Mouse (Mus musculus): ENCODE results near the gene Farp1.
"Not testable (repeated sequence)": the region's sequence is repeated elsewhere in the genome, so short reads cannot be mapped to it uniquely, and the experiment has no call there.

Farp1 gene

DNA sequence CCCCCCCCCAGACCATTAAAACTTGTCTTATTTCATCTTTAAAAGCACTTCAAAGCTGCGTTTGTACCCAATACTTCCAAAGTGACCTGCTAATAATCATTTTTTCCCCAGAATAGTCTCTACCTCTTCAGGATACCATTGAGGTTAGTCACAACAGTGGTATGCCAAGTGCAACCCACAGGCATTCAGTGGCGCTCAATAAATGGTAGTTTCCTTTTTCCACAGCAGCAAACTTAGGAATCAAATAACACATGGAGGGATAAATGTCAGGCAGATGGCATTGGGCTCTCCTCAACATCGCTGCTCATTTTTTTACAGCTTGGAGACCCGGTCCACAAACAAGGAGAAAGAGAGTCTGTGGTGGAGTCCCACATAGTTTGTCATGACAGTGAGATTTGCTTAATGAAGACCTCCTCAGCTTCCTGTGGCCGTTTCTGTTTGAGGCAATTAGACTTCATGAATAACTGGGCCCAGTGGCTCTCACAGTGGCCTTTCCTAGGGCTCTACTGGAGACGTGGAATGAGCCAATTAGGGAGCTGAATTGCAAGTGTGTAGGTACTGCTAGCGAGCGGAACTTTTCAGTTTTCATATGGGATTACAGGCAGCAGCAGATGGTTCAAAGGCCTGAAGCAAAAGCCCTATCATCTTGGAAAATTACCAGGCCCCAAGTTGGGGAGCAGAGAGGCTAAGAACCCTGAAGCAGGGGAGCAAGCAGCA, 148.6 kb downstream of the Farp1 start:
- no peak for DNase-seq (ENCODE audit: low spot score)

DNA sequence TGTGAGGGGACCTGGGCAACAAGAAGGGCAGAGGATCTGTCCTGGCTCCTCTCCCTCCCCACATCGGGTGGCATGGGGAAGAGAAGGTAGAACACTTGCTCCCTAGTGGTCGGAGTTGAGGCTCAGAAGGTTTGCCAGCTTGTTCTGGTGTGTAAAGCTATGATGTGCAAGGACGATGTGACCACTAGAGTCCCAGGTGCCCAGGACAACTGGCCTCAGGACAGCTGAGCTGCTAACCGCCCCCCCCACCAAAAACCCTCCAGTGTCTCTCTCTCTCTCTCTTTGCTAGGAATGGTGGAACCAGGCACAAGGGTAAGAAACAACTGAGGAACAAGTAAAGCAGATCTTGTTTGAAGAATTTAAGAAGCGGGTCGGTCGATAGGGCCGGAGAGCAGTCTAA, 149.4 kb downstream of the Farp1 start:
- DNase-seq (ENCODE audit: low spot score) = no peak

GRCm38 (mm10) chr14:121186402-121186894, 151.4 kb downstream of the Farp1 start:
- no peak for DNase-seq (ENCODE audit: low spot score)

DNA sequence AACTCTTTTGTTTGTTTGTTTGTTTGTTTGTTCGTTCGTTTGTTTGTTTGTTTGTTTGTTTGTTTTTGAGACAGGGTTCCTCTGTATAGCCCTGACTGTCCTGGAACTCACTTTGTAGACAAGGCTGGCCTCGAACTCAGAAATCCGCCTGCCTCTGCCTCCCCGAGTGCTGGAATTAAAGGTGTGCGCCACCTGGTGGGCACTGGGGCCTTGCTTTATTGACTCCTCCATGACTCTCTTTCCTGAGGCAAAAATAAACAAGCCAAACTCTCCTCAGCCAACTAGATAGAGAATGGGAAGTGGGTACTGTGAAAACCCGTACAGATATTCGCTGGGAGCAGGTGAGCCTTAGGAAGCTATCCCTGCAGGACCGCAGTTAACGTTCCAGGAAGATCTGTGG, 154.8 kb downstream of the Farp1 start:
- not testable (repeated sequence) for DNase-seq (ENCODE audit: low spot score)

GRCm38 (mm10) chr14:121190386-121190785, 155.4 kb downstream of the Farp1 start:
- DNase-seq (ENCODE audit: low spot score) = no peak

DNA sequence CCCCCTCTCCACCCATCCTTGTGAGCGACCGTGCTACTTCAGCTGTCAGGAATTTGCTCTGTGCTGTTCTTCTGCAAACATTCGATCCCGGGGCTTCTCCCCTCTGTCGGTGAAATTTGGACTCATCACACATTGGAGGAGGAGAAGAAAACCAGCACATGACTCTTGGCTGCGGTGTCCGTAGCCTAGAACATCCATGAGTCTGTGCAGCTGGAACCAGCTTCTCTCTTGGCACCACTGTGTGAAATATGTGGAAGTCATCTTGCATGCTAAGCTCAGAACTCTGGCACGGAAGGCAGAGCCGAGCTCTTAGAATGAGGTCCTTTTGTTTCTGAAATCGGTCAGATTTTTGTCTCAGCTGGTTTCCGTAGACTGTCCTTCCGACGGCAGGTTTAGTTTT, 156.7 kb downstream of the Farp1 start:
- DNase-seq (ENCODE audit: low spot score) = no peak

DNA sequence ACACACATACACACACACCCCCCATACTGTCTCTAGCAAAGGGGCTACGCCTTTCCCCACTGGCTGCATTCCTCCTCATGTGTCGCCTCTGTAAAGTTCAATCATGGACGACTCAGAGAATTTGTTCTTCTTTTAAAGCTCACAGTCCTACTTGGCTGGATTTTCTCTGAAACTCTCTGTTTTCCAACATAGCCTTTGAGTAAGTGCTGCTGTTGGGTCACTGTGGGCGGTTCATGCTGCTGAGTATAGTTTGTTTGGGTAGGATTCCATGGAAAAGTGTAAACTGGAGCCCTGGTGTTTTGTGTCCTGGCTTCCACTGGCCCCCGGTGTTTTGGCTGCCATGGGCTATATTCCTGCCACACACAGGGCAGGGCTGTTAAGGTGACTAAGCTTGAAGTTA, 157.4 kb downstream of the Farp1 start:
- DNase-seq (ENCODE audit: low spot score) = no peak

GRCm38 (mm10) chr14:121193981-121194380, 159.0 kb downstream of the Farp1 start:
- no peak for DNase-seq (ENCODE audit: low spot score)

DNA sequence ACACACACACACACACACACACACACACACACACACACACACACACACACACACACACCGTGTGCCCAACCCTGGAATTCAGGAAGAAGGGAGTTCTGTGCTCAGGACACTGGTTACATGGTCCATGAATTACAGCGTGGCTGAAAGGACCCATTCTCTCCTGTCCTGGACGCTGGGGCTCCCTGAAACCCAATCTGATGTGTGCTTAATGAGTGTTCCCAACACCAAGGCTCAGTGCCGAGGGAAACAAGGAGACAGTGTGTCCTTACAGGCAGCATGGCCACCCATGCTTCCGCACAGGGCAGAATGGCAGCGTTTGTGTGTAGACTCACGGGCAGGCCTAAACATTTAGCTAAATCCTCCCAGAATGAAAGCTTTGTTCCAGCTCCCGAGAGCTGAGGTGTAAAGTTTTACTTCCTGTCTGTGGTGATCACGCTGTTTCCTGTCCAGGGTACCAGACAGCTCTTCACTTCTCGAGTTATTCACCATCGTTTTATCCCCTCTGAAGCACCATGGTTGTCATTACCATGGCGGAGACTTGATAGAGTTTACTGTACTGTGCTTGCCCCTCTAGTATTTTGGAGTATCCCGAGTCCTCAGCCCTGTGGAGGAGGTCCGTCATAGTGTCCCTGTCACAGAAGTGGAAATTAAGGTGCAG, 164.0 kb downstream of the Farp1 start:
- no peak for DNase-seq (ENCODE audit: low spot score)

- no peak for DNase-seq (ENCODE audit: low spot score)
Observed at GRCm38 (mm10) chr14:121199789-121200188, 164.8 kb downstream of the Farp1 start.

DNA sequence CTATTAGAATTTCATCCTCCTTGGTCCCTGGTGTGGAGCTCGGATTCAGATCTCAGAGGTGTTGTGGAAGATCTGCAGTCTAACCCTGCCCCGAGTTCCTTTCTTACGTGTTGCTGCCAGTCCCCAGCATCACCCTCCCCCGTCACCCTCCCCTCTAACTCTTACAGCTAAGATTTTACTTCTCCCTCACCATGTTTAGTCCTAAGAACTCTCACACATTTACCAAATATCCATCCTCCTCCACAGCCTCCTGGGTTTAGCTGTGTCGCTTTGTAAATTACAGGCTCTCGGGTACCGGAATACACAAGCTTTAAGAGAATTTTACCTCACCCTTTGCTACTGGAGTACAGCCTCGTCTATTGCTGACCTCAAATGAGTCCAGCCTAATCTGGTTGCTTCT, 165.4 kb downstream of the Farp1 start:
- no peak for DNase-seq (ENCODE audit: low spot score)

GRCm38 (mm10) chr14:121201178-121201577, 166.2 kb downstream of the Farp1 start:
- no peak for DNase-seq (ENCODE audit: low spot score)

DNA sequence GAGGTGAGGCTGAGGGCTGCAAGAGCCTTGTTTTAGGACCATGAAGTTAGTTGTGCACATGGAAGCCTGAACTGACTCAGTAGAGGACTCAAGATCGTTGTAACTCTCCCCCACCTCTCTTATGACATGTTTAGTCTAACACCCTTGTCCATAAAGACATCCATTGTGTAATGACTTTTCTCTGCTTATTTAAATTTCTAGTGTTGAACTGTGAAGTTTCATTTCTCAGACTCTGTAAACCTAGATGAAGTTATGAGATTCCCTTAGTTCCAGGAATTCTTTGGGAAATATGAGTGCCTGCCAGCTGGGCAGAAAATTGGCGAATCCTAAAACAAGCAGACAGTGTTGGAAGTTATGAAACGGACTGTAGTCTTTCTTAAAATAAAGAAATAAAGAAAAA, 170.5 kb downstream of the Farp1 start:
- DNase-seq (ENCODE audit: low spot score) = no peak

DNA sequence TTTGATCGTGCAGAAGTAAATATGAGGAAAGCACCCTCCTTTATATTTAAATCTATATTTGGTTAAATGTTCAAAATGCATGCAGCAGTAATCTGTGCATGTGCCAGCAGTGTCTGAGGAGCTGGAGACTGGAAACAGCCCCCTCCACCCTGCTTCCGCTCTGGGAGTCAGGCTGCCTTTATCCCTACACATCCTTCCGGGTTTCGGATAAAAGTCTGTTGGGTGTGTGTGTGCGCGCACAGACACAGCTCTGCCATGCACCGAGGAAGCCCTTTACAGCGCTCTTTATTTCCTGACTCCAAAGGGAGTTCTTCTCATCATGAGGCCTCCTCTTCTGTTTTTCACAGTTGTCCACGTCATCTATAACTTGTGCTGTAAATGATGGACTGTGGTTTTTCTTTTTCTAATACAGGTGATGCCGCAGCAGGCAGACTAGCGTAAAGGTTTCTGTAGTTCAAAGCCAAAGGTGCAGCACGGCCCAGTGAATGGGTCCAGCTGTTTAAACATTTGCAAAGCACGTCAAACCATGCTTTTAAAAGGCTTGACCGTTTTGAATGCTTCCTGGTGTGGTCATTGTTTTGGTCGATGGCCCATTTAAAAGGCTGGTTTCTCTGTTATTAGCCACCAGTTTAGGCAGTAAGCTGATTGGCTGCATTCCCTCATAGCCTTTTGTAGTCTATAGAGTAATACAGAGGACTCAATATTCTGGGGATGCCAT, 172.6 kb downstream of the Farp1 start:
- DNase-seq (ENCODE audit: low spot score) = no peak

GRCm38 (mm10) chr14:121208159-121208515, 173.1 kb downstream of the Farp1 start:
- DNase-seq (ENCODE audit: low spot score) = no peak

GRCm38 (mm10) chr14:121210318-121210717, 175.3 kb downstream of the Farp1 start:
- no peak for DNase-seq (ENCODE audit: low spot score)

DNA sequence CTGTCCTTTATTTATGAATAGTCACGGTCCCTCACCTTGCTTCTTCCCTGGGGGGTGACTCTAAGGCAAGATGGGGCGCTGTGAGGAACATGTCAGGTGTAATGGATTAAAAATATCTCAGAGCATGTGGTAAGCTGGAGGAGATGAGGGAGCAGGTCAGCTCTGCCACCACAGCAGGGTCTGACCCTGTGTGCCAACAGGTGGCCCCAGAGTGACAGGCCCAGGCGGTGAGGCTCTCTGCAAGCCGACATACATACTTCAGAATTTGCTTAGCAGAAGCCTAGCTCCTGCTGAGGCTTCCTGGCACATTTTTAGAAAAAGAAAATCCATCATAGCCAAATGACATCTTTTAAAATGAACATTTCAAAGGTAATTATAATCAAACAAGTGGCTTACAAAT, 178.7 kb downstream of the Farp1 start:
- DNase-seq (ENCODE audit: low spot score) = no peak

DNA sequence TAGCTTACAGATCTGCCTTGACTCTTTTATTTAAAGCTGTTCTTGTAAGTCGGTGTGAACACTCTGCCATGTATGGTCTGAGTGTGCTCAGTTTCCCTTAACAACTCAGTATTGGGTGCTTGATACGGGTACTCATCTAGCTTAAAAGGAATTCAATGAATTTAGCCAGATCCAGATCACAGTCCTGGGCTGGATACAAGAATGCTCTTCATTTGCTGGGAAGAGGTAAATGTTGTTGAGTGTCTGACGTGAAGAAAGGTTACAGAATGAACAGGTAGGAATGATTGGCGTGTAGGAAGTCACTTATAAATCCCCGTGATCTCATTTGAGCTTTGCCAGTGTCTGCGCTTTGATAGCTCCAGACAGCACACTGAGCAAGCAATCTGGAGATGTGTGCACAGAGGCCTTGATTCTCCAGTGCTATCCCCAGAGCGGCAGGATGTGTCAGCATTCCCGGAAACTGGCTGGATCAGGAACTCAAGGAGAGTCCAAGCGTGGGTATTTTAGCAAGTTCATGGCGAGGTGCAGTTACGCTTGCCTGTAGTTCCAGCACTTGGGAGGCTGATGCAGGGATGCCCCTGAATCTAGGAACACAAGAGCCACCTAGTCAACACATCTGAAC, 179.7 kb downstream of the Farp1 start:
- DNase-seq (ENCODE audit: low spot score) = no peak

DNA sequence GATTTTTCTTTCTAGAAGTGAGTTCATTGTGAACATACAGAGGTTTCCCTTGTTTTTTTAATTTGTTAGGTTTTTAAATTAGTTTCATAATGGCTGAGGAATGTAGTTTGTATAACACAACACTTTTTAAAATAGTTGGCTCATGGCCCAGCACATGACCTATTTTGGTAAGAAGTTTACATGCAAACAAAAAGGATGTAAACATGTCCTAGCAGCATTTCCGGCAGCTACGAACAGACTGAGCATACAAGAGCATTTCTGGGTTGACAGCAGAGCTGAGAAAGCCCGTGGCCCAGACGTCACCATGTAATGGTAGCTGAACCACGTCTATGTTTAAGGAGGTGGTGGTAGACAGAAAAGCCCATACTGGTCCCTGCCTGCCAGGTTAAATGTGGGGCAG, 180.8 kb downstream of the Farp1 start:
- DNase-seq (ENCODE audit: low spot score) = no peak

DNA sequence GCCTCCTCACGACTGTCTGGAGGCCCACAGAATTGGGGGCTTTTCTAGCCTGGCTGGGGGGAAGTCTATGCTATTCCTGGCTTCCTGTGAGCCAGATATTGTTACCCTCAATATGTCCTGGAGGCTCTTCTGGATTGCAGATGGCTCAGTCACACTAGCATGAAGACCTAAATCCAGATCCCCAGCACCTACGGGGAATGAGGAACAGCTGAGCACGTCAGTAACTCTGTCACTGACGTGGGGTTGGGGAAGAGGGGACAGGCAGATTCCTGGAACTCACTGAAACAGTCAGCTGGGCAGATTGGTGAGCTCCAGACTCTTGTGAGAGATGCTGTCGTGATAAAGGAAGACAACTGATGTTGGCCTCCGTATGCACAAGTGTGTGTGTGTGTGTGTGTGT, 181.7 kb downstream of the Farp1 start:
- DNase-seq (ENCODE audit: low spot score) = no peak

DNA sequence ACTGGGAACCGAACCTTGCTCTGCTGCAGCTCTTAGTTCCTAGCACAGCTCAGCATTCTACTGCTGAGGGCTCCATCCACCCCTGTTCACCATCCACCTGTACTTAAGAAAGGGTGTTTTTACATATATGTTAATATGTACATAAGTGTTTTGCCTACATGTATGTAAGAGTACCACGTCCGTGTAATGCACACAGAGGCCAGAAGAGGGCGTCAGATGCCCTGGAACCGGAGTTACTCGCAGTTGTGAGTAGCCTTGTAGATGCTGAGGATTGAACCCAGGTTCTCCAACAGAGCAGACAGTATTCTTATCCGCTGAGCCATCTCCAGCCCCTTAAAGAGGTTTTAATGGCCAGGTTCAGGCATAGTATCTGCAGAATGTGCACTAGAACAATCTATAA, 183.6 kb downstream of the Farp1 start:
- no peak for DNase-seq (ENCODE audit: low spot score)

DNA sequence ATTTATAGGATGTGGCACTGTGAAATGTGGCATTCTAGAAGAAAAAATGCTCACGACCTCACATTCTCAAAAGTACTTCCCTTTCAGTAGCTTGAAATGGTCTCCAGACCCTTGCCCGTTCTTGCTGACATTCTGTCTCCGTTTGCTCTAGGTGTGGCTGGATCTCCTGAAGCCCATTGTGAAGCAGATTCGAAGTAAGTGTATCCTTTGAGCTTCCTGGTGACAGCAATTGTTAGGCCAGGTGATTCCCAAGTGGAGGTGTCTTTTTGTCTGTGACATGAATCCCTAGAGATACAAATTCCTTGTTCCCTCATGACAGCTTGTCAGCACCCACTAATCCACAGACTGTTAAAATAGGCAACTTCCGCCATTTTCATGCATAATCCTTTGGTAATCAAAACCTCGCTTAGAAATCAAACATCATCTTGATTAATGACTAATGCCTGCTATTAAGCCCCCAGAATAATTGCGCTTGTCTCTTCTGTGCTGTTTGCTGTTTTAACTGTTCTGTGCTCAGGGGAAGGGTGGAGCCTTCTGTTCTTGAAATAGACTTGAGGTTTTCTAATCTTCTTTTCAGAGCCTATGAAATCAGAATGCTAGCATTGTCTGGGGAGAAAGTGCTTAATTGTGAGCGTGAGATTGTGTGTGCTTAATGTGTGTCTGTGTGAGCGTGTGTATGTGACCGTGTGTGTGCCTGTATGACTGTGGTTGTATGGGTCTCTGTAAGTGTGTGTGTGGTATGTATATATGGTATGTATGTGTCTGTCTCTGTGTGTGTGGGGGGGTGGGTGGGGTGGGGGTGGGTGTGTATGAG, 184.4 kb downstream of the Farp1 start:
- no peak for DNase-seq (ENCODE audit: low spot score)

Measured in layer of hippocampus, adult 9-10 months (tissue).